Mouse (Mus musculus): ENCODE data around the gene Vstm4. TPM values are rescaled to one million over a fixed set of nuclear protein-coding genes. Genes with fewer than 3 reads are reported as not detected.

The Vstm4 gene
- polyA plus RNA-seq, 1 experiment = not detected

DNA sequence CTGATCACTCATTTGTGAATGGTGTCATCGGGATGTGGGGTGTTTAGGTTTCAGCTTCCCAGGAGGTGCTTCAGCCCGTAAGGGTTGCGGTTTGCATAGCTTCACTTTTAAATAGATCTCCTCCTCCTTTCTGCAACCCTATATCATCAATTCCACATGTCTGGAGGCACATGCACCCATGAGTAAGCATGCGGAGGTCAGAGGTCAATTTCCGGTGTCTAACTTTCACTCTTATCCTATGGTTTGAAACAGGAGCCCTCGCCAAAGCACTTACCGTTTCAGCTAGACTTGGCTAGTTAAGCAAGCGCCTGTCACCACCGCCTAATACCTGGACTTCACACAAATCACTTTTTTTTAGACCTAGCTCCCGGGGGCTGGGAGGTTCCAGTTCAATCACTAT lies 108.2 kb downstream of the Vstm4 start:
- TF ChIP-seq POLR2A (IDR thresholded peaks at IDR 0.05; ENCODE audit: borderline replicate concordance, low read depth, low read length) (no peak), CTCF (IDR thresholded peaks at IDR 0.05; ENCODE audit: low read depth, low read length) (no peak)
- no peak overlapping the region for H3K27ac ChIP-seq (ENCODE audit: insufficient read depth, low read depth, low read length)
- H3K4me1 ChIP-seq (ENCODE audit: control insufficient read depth, insufficient read depth, low read length) = no peaks in the 10 kb centered on the region
- no peak overlapping the region for H3K4me3 ChIP-seq (ENCODE audit: insufficient read depth, low read length)

- H3K4me1 ChIP-seq (ENCODE audit: control insufficient read depth, insufficient read depth, low read length) = no peaks in the 10 kb centered on the region
- TF ChIP-seq POLR2A (IDR thresholded peaks at IDR 0.05; ENCODE audit: borderline replicate concordance, low read depth, low read length) (no peak), CTCF (IDR thresholded peaks at IDR 0.05; ENCODE audit: low read depth, low read length) (no peak)
- no peak overlapping the region for H3K27ac ChIP-seq (ENCODE audit: insufficient read depth, low read depth, low read length)
- no peak overlapping the region for H3K4me3 ChIP-seq (ENCODE audit: insufficient read depth, low read length)
These were observed 114.1 kb downstream of the Vstm4 start for GRCm38 (mm10) chr14:32970700-32971099.

- TF ChIP-seq CTCF (IDR thresholded peaks at IDR 0.05; ENCODE audit: low read depth, low read length) (no peak), POLR2A (IDR thresholded peaks at IDR 0.05; ENCODE audit: borderline replicate concordance, low read depth, low read length) (no peak)
- Histone ChIP-seq H3K27ac (ENCODE audit: insufficient read depth, low read depth, low read length) (no peak overlapping the region), H3K4me1 (ENCODE audit: control insufficient read depth, insufficient read depth, low read length) (no peaks in the 10 kb centered on the region), H3K4me3 (ENCODE audit: insufficient read depth, low read length) (no peak overlapping the region)
These were observed 127.7 kb downstream of the Vstm4 start for GRCm38 (mm10) chr14:32984176-32984738.

DNA sequence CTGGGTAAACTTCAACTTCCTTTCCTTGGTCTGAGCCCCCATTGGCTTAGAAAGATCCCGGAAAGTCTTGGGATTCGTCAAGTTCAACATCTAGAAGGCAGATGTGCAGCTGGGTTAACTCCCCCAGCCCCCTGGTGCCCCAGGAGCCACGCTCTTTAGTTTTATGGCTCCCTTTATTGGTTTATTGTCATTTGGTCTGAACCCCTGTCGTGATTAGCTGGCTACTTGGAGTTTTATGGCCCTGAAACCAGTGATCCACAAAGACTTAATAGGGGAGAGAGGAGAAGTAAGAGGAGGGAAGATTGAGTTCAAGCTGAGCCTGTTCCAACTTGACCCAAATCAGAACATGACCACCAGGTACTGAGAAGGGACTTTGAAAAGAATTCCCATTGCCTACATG lies 130.1 kb downstream of the Vstm4 start:
- no peaks in the 10 kb centered on the region for H3K4me1 ChIP-seq (ENCODE audit: control insufficient read depth, insufficient read depth, low read length)
- no peak for TF ChIP-seq POLR2A (IDR thresholded peaks at IDR 0.05; ENCODE audit: borderline replicate concordance, low read depth, low read length)
- no peak for TF ChIP-seq CTCF (IDR thresholded peaks at IDR 0.05; ENCODE audit: low read depth, low read length)
- no peak overlapping the region for H3K27ac ChIP-seq (ENCODE audit: insufficient read depth, low read depth, low read length)
- no peak overlapping the region for H3K4me3 ChIP-seq (ENCODE audit: insufficient read depth, low read length)

Other genes starting within 250 kb of the Vstm4 start
- gene 3425401B19Rik, start 171.5 kb upstream of the Vstm4 start, polyA plus RNA-seq (2012; ENCODE audit: insufficient read depth, insufficient read length, missing spikeins) = not detected in 2 replicates
- 18.1 and 27.9 TPM in 2 replicates for gene Tmem273, start 70.8 kb upstream of the Vstm4 start, polyA plus RNA-seq (2012; ENCODE audit: insufficient read depth, insufficient read length, missing spikeins)
- not detected in 2 replicates for gene Fam170b, start 22.8 kb upstream of the Vstm4 start, polyA plus RNA-seq (2012; ENCODE audit: insufficient read depth, insufficient read length, missing spikeins)
- not detected in 2 replicates for gene Lrrc18, start 134.6 kb downstream of the Vstm4 start, polyA plus RNA-seq (2012; ENCODE audit: insufficient read depth, insufficient read length, missing spikeins)